35 mouse cellular contexts compared by ENCODE assay signal in the genomic region with DNA sequence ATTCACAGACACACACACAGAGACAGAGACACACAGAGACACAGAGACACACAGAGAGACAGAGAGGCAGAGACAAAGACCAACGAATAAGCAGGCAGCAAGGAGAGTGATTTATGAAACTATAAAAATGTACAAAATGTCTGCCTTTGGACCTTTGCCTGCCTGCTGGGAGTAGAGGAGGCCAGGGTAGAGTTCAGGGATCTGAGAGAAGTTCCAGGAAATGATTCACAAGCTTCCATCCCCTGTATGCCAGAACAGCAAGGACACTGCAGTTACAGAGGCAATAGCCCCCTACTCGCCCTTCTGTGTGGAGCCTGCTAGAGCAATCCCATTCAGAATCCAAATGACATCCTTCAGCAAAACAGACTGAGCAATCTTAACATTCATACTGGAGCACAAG. TPM values are rescaled to one million over a fixed set of nuclear protein-coding genes. Genes with fewer than 3 reads are reported as not detected.
DNase-seq lines count a peak whose midpoint lies in the region; ATAC-seq and TF ChIP-seq lines count a peak whose summit lies in the region.
"Had no signal": no experiment of that assay in that cellular context is flagged by ENCODE, and none has a peak within 500 bp of the region (broad histone marks: within the 10 kb centered on the region; RNA-seq: fewer than 3 reads in every experiment).

No protein-coding gene starts in this region.

- no peak for TF ChIP-seq CTCF in intestine, postnatal 0 days (IDR thresholded peaks at IDR 0.05; ENCODE audit: low read depth)

- H3K9me3 ChIP-seq in intestine, embryonic 16.5 days (ENCODE audit: control insufficient read depth, low read length) = no peaks in the 10 kb centered on the region
- no peaks in the 10 kb centered on the region for H3K9me3 ChIP-seq in intestine, embryonic 15.5 days
- H3K9me3 ChIP-seq in kidney, embryonic 16.5 days (ENCODE audit: low read length) = no peaks in the 10 kb centered on the region
- no peaks in the 10 kb centered on the region for H3K9me3 ChIP-seq in intestine, postnatal 0 days (ENCODE audit: control insufficient read depth)
- H3K9me3 ChIP-seq: forebrain, embryonic 12.5 days; heart, embryonic 10.5 days; heart, embryonic 15.5 days; limb, embryonic 13.5 days; liver, embryonic 13.5 days; stomach, embryonic 15.5 days had no signal

- H3K4me1 ChIP-seq in intestine, embryonic 16.5 days (ENCODE audit: control insufficient read depth, insufficient read depth, low read length) = no peaks in the 10 kb centered on the region
- no peaks in the 10 kb centered on the region for H3K4me1 ChIP-seq in intestine, embryonic 15.5 days (replicated peaks)
- H3K4me1 ChIP-seq in kidney, embryonic 16.5 days (ENCODE audit: insufficient read depth, low read length) = no peaks in the 10 kb centered on the region
- H3K4me1 ChIP-seq in intestine, postnatal 0 days (replicated peaks; ENCODE audit: control insufficient read depth, insufficient read depth, low read length) = no peaks in the 10 kb centered on the region
- H3K4me1 ChIP-seq: forebrain, embryonic 12.5 days; heart, embryonic 10.5 days; heart, embryonic 15.5 days; limb, embryonic 13.5 days; liver, embryonic 13.5 days; stomach, embryonic 15.5 days had no signal

- ATAC-seq in intestine, embryonic 16.5 days = 0 out of 2 replicates have a peak, but pooled peaks have one; percentile 53
- ATAC-seq in intestine, embryonic 15.5 days = no peak
- ATAC-seq in kidney, embryonic 16.5 days (ENCODE audit: low FRiP score, low TSS enrichment) = no peak
- ATAC-seq in intestine, postnatal 0 days = 0 out of 2 replicates have a peak, but pooled peaks have one; percentile 41
- ATAC-seq in erythroid progenitor cell, adult 5-6 weeks (replicated peaks; ENCODE audit: low FRiP score, poor library complexity, severe bottlenecking) = no peak
- ATAC-seq: forebrain, postnatal 0 days; hindbrain, embryonic 16.5 days had no signal

- H3K9ac ChIP-seq in intestine, embryonic 16.5 days (ENCODE audit: low read depth, low read length) = no peak overlapping the region
- no peak overlapping the region for H3K9ac ChIP-seq in intestine, embryonic 15.5 days
- no peak overlapping the region for H3K9ac ChIP-seq in kidney, embryonic 16.5 days (replicated peaks; ENCODE audit: low read length)
- H3K9ac ChIP-seq in intestine, postnatal 0 days (ENCODE audit: low read depth, low read length) = no peak overlapping the region
- H3K9ac ChIP-seq: forebrain, embryonic 12.5 days; forebrain, postnatal 0 days; heart, embryonic 15.5 days; limb, embryonic 13.5 days; liver, embryonic 13.5 days; stomach, embryonic 15.5 days had no signal

- no peak overlapping the region for H3K4me3 ChIP-seq in intestine, embryonic 16.5 days (ENCODE audit: low read length)
- H3K4me3 ChIP-seq in intestine, embryonic 15.5 days (replicated peaks) = no peak overlapping the region
- no peak overlapping the region for H3K4me3 ChIP-seq in kidney, embryonic 16.5 days (ENCODE audit: low read length)
- no peak overlapping the region for H3K4me3 ChIP-seq in intestine, postnatal 0 days (ENCODE audit: low read depth, low read length)
- H3K4me3 ChIP-seq: erythroblast, embryonic 14.5 days; forebrain, embryonic 12.5 days; heart, embryonic 10.5 days; heart, embryonic 15.5 days; layer of hippocampus, adult 2 months; limb, embryonic 13.5 days; liver, embryonic 13.5 days; stomach, embryonic 15.5 days had no signal

- no peak overlapping the region for H3K27ac ChIP-seq in intestine, embryonic 16.5 days (ENCODE audit: low read length)
- no peak overlapping the region for H3K27ac ChIP-seq in intestine, embryonic 15.5 days
- H3K27ac ChIP-seq in kidney, embryonic 16.5 days (ENCODE audit: low read length) = no peak overlapping the region
- no peak overlapping the region for H3K27ac ChIP-seq in intestine, postnatal 0 days (ENCODE audit: low read depth, low read length)
- H3K27ac ChIP-seq: forebrain, embryonic 12.5 days; heart, embryonic 10.5 days; heart, embryonic 15.5 days; layer of hippocampus, adult 2 months; limb, embryonic 13.5 days; liver, embryonic 13.5 days; stomach, embryonic 15.5 days had no signal

- DNase-seq in kidney, postnatal 10 days = peak; percentile 12
- peak; percentile 8 to 15 for DNase-seq in kidney, postnatal 4 days
- no peak for DNase-seq in layer of hippocampus, postnatal 36 days
- DNase-seq: B cell, adult 2 months; cerebellum, adult 18-20 months; cerebellum, postnatal 10 days; forebrain, postnatal 0 days; gastrocnemius, postnatal 10 days; liver, embryonic 13.5 days; lung, adult 18-20 months; lung, postnatal 14 days; midbrain, embryonic 14.5 days; retina, postnatal 1 day; right cerebral cortex, postnatal 14 days had no signal

- no peaks in the 10 kb centered on the region for H3K27me3 ChIP-seq in intestine, embryonic 16.5 days (replicated peaks; ENCODE audit: control insufficient read depth, insufficient read depth, low read length)
- no peaks in the 10 kb centered on the region for H3K27me3 ChIP-seq in intestine, embryonic 15.5 days (replicated peaks)
- no peaks in the 10 kb centered on the region for H3K27me3 ChIP-seq in kidney, embryonic 16.5 days (ENCODE audit: insufficient read depth, low read length)
- no peaks in the 10 kb centered on the region for H3K27me3 ChIP-seq in intestine, postnatal 0 days (replicated peaks; ENCODE audit: control insufficient read depth, insufficient read depth, low read length)
- H3K27me3 ChIP-seq: forebrain, embryonic 12.5 days; heart, embryonic 15.5 days; limb, embryonic 13.5 days; liver, embryonic 13.5 days; stomach, embryonic 15.5 days had no signal

- no peaks in the 10 kb centered on the region for H3K36me3 ChIP-seq in intestine, embryonic 16.5 days (ENCODE audit: control insufficient read depth, insufficient read depth, low read length)
- H3K36me3 ChIP-seq in intestine, embryonic 15.5 days = no peaks in the 10 kb centered on the region
- no peaks in the 10 kb centered on the region for H3K36me3 ChIP-seq in kidney, embryonic 16.5 days (ENCODE audit: insufficient read depth, low read length)
- no peaks in the 10 kb centered on the region for H3K36me3 ChIP-seq in intestine, postnatal 0 days (ENCODE audit: control insufficient read depth, insufficient read depth)
- H3K36me3 ChIP-seq: forebrain, embryonic 12.5 days; heart, embryonic 10.5 days; heart, embryonic 15.5 days; limb, embryonic 13.5 days; liver, embryonic 13.5 days; stomach, embryonic 15.5 days had no signal

- H3K4me2 ChIP-seq in intestine, embryonic 16.5 days (ENCODE audit: low read depth, low read length) = no peak overlapping the region
- H3K4me2 ChIP-seq in intestine, embryonic 15.5 days (replicated peaks) = no peak overlapping the region
- no peak overlapping the region for H3K4me2 ChIP-seq in kidney, embryonic 16.5 days (replicated peaks; ENCODE audit: low read depth, low read length)
- H3K4me2 ChIP-seq in intestine, postnatal 0 days (replicated peaks; ENCODE audit: low read depth) = no peak overlapping the region
- H3K4me2 ChIP-seq: forebrain, embryonic 12.5 days; heart, embryonic 15.5 days; limb, embryonic 13.5 days; liver, embryonic 13.5 days; stomach, embryonic 15.5 days had no signal

- WGBS in intestine, embryonic 16.5 days = 48% methylated on average over 2 of the region's 2 CpGs
- WGBS in intestine, embryonic 15.5 days = 38% methylated on average over 2 of the region's 2 CpGs
- 29% methylated on average over 2 of the region's 2 CpGs for WGBS in kidney, embryonic 16.5 days
- 50% methylated on average over 2 of the region's 2 CpGs for WGBS in intestine, postnatal 0 days

RNA-seq across cellular contexts. Expression of a gene that starts 18.1 kb away (rescaled TPM):
- polyA plus RNA-seq in intestine, embryonic 16.5 days (2015; fragmentation: Nextera tagmentation; extraction: Ambion mirVana) = 0.13 and 0.43 TPM in 2 replicates
- polyA plus RNA-seq in intestine, embryonic 15.5 days (2015; fragmentation: Nextera tagmentation; extraction: Ambion mirVana) = 0.11 and 0.14 TPM in 2 replicates
- 0.31 TPM in 1 of 2 replicates, not detected in the other for polyA plus RNA-seq in kidney, embryonic 16.5 days (2015; fragmentation: Nextera tagmentation; extraction: Ambion mirVana)
- 0.59 and 0.71 TPM in 2 replicates for polyA plus RNA-seq in intestine, postnatal 0 days (2015; fragmentation: Nextera tagmentation; extraction: Ambion mirVana)
- total RNA-seq in erythroid progenitor cell, adult 5-6 weeks (2015; ENCODE audit: low replicate concordance) = not detected in 2 replicates
- total RNA-seq in erythroid progenitor cell, adult 5-6 weeks (2017; ENCODE audit: low replicate concordance) = not detected in 2 replicates
- not detected for total RNA-seq in layer of hippocampus, postnatal 36 days (2021)
- total RNA-seq: common myeloid progenitor, adult 5-6 weeks; forebrain, postnatal 0 days; gastrocnemius, postnatal 10 days; layer of hippocampus, adult 2 months; layer of hippocampus, postnatal 14 days; left cerebral cortex, postnatal 36 days; monocyte, adult 5-6 weeks had no signal
- polyA plus RNA-seq: erythroblast, embryonic 14.5 days; forebrain, embryonic 12.5 days; forebrain, postnatal 0 days; heart, embryonic 10.5 days; hindbrain, embryonic 11.5 days; hindbrain, embryonic 16.5 days; intestine, embryonic 14.5 days; limb, embryonic 13.5 days; midbrain, embryonic 14.5 days; neural tube, embryonic 14.5 days had no signal

RNA-seq across cellular contexts. Expression of a gene that starts 32.0 kb away (rescaled TPM):
- 4.3 and 4.5 TPM in 2 replicates for polyA plus RNA-seq in intestine, embryonic 16.5 days (2015; fragmentation: Nextera tagmentation; extraction: Ambion mirVana)
- polyA plus RNA-seq in intestine, embryonic 15.5 days (2015; fragmentation: Nextera tagmentation; extraction: Ambion mirVana) = 1.7 and 2.8 TPM in 2 replicates
- polyA plus RNA-seq in kidney, embryonic 16.5 days (2015; fragmentation: Nextera tagmentation; extraction: Ambion mirVana) = 0.21 and 0.51 TPM in 2 replicates
- polyA plus RNA-seq in intestine, postnatal 0 days (2015; fragmentation: Nextera tagmentation; extraction: Ambion mirVana) = 0.66 and 1.1 TPM in 2 replicates
- not detected in 2 replicates for total RNA-seq in erythroid progenitor cell, adult 5-6 weeks (2015; ENCODE audit: low replicate concordance)
- not detected in 2 replicates for total RNA-seq in erythroid progenitor cell, adult 5-6 weeks (2017; ENCODE audit: low replicate concordance)
- total RNA-seq in layer of hippocampus, postnatal 36 days (2021) = not detected
- total RNA-seq: common myeloid progenitor, adult 5-6 weeks; forebrain, postnatal 0 days; layer of hippocampus, adult 2 months; layer of hippocampus, postnatal 14 days; left cerebral cortex, adult 8-10 months; left cerebral cortex, postnatal 36 days; monocyte, adult 5-6 weeks had no signal
- polyA plus RNA-seq: erythroblast, embryonic 14.5 days; forebrain, embryonic 12.5 days; forebrain, postnatal 0 days; heart, embryonic 10.5 days; hindbrain, embryonic 11.5 days; hindbrain, embryonic 16.5 days; limb, embryonic 13.5 days; midbrain, embryonic 14.5 days; neural tube, embryonic 14.5 days had no signal

Comparison
In these comparisons a context has a peak if more than half of its experiments do, and no peak if none do; other contexts are left out.
1. ATAC-seq: peak in intestine, embryonic 16.5 days (single experiment) and intestine, postnatal 0 days (single experiment); none in intestine, embryonic 15.5 days (single experiment), kidney, embryonic 16.5 days (single experiment) and erythroid progenitor cell, adult 5-6 weeks (single experiment).
2. DNase-seq: peak in kidney, postnatal 10 days (single experiment) and kidney, postnatal 4 days (2 of 2); none in layer of hippocampus, postnatal 36 days (0 of 2).